Mouse (Mus musculus): ENCODE measurements around the gene Dyrk3. TPM values are rescaled to one million over a fixed set of nuclear protein-coding genes. Genes with fewer than 3 reads are reported as not detected.
A peak's percentile ranks its signal among the peaks of the same experiment; 100 is the strongest.

The Dyrk3 gene
- polyA plus RNA-seq, 1 experiment from 2014 or later = 4.2 TPM

DNA sequence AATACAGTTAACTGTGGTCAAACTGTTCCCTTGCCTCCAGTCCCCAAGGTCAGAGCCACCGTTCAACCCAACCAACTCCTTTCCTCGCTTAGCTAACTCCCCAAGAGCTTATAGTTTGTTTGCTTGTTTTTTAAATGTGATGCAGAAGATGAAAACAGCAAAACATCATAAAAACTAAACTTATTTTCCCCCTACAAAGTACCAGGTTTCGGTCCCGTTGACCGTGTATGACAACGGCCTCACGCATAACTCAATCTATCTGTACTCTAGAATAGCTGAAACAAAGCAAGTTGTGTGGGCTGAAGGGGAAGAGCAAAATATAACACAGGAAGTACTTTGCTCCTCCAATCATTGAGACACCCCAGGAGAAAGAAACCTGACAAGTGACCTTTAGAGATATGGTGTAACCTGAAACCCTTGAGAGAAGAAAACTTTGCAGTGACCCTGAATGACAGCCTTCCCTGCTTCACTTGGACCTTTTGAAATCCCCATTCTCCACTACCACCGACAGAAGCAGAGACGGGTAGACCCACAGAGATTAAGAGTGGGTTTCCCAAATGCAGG, 41.9 kb downstream of the Dyrk3 start:
- no peak for DNase-seq (ENCODE audit: low spot score)
- WGBS = 39% methylated on average over 9 of the region's 9 CpGs
- Histone ChIP-seq H3K9ac (ENCODE audit: low read length) (peak overlapping the region; percentile 89), H3K4me1 (ENCODE audit: control insufficient read depth, insufficient read depth, low read length) (peaks cover 3% of the 10 kb centered on the region; the same call in 1 of the 2 replicates), H3K4me3 (ENCODE audit: low read depth, low read length) (peak overlapping the region; percentile 86), H3K4me2 (ENCODE audit: low read depth, severe bottlenecking) (peak overlapping the region; percentile 82), H3K9me3 (ENCODE audit: control insufficient read depth, low read length) (no peaks in the 10 kb centered on the region), H3K36me3 (ENCODE audit: control insufficient read depth, insufficient read depth, low read length) (no peaks in the 10 kb centered on the region), H3K27ac (replicated peaks; ENCODE audit: low read depth, low read length) (peak overlapping the region; percentile 68), H3K27me3 (ENCODE audit: control insufficient read depth, insufficient read depth, low read length) (no peaks in the 10 kb centered on the region)
- no peak for ATAC-seq (ENCODE audit: insufficient number of reproducible peaks, low FRiP score, low TSS enrichment, low read depth)

DNA sequence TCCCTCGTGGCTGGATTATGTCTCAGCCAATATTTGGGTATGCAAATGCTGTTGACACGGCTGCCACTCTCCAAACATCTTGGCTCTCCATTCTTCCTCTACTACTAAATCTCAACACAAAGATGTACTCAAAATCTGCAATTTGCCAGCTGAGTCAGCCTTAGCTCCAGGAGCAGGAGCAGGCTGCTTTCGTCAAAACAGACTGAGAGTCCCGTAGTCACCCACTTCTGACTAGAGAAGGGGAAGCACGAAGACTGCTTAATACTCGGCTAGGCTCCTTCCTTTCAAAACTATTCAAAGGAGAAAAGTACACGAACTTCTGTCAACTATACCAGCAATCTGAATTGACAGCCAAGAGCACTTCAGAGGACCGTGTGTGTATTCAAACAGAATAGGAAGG, 42.6 kb downstream of the Dyrk3 start:
- no peaks in the 10 kb centered on the region for H3K9me3 ChIP-seq (ENCODE audit: control insufficient read depth, low read length)
- peaks cover 3% of the 10 kb centered on the region; the same call in 1 of the 2 replicates for H3K4me1 ChIP-seq (ENCODE audit: control insufficient read depth, insufficient read depth, low read length)
- ATAC-seq (ENCODE audit: insufficient number of reproducible peaks, low FRiP score, low TSS enrichment, low read depth) (no peak), DNase-seq (ENCODE audit: low spot score) (no peak)
- H3K27ac ChIP-seq (replicated peaks; ENCODE audit: low read depth, low read length) = no peak overlapping the region
- peak overlapping the region; percentile 86; the same call in 1 of the 2 replicates for H3K4me3 ChIP-seq (ENCODE audit: low read depth, low read length)
- H3K9ac ChIP-seq (ENCODE audit: low read length) = no peak overlapping the region
- peak overlapping the region; percentile 82; the same call in 1 of the 2 replicates for H3K4me2 ChIP-seq (ENCODE audit: low read depth, severe bottlenecking)
- no peaks in the 10 kb centered on the region for H3K36me3 ChIP-seq (ENCODE audit: control insufficient read depth, insufficient read depth, low read length)
- H3K27me3 ChIP-seq (ENCODE audit: control insufficient read depth, insufficient read depth, low read length) = no peaks in the 10 kb centered on the region
- 58% methylated on average over 8 of the region's 8 CpGs for WGBS

DNA sequence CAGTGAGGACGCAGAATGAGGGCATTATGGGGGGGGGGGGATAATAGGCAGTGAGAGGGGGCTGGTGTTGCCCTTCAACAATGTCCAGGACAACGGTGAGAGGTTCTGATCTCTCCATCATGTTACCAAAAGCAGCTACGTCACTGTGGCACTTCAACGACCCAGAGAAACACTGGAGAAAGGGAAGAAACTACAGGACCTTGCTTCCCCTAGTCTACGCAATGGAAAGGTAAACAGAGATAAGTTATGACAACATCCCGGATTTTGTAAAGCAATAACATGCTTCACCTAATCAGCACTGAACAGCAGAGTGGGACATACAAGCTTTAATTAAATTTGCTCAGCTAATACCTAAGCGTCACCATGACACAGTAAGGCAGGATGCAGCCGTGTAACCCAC, 44.3 kb downstream of the Dyrk3 start:
- H3K4me2 ChIP-seq (ENCODE audit: low read depth, severe bottlenecking) = no peak overlapping the region
- DNase-seq (ENCODE audit: low spot score) = no peak
- H3K27ac ChIP-seq (replicated peaks; ENCODE audit: low read depth, low read length) = no peak overlapping the region
- no peaks in the 10 kb centered on the region for H3K9me3 ChIP-seq (ENCODE audit: control insufficient read depth, low read length)
- no peak overlapping the region for H3K4me3 ChIP-seq (ENCODE audit: low read depth, low read length)
- no peak for ATAC-seq (ENCODE audit: insufficient number of reproducible peaks, low FRiP score, low TSS enrichment, low read depth)
- WGBS = 84% methylated on average over 8 of the region's 8 CpGs
- H3K36me3 ChIP-seq (ENCODE audit: control insufficient read depth, insufficient read depth, low read length) = no peaks in the 10 kb centered on the region
- peaks cover 14% of the 10 kb centered on the region for H3K4me1 ChIP-seq (ENCODE audit: control insufficient read depth, insufficient read depth, low read length)
- no peak overlapping the region for H3K9ac ChIP-seq (ENCODE audit: low read length)
- no peaks in the 10 kb centered on the region for H3K27me3 ChIP-seq (ENCODE audit: control insufficient read depth, insufficient read depth, low read length)

GRCm38 (mm10) chr1:131092846-131093245, 45.3 kb downstream of the Dyrk3 start:
- peaks cover 12% of the 10 kb centered on the region for H3K4me1 ChIP-seq (ENCODE audit: control insufficient read depth, insufficient read depth, low read length)
- 92% methylated on average over 3 of the region's 3 CpGs for WGBS
- ATAC-seq (ENCODE audit: insufficient number of reproducible peaks, low FRiP score, low TSS enrichment, low read depth) (no peak), DNase-seq (ENCODE audit: low spot score) (no peak)
- H3K4me3 ChIP-seq (ENCODE audit: low read depth, low read length) = no peak overlapping the region
- H3K36me3 ChIP-seq (ENCODE audit: control insufficient read depth, insufficient read depth, low read length) = no peaks in the 10 kb centered on the region
- H3K9ac ChIP-seq (ENCODE audit: low read length) = no peak overlapping the region
- H3K27ac ChIP-seq (replicated peaks; ENCODE audit: low read depth, low read length) = no peak overlapping the region
- H3K27me3 ChIP-seq (ENCODE audit: control insufficient read depth, insufficient read depth, low read length) = no peaks in the 10 kb centered on the region
- H3K4me2 ChIP-seq (ENCODE audit: low read depth, severe bottlenecking) = no peak overlapping the region
- H3K9me3 ChIP-seq (ENCODE audit: control insufficient read depth, low read length) = no peaks in the 10 kb centered on the region

DNA sequence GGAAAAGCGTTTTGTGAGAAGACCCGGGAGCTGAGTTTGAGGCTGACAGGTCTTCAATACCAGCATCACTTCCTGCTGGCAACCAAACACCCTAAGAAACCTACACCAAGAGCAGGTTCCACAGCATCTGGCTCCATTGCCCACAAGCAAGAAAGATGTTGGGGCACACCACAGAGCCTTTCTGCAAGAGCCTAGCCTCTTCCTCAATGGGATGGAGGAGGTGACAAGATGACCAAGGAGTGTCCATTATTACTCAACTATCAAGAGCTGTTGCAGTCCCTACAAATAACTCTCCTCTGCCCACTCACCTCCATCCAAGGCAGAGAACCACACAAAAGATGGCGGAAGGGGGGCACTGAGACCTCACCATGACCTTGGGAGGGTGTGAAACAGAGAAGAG, 46.0 kb downstream of the Dyrk3 start:
- H3K4me2 ChIP-seq (ENCODE audit: low read depth, severe bottlenecking) = no peak overlapping the region
- no peaks in the 10 kb centered on the region for H3K27me3 ChIP-seq (ENCODE audit: control insufficient read depth, insufficient read depth, low read length)
- no peak for DNase-seq (ENCODE audit: low spot score)
- H3K4me3 ChIP-seq (ENCODE audit: low read depth, low read length) = no peak overlapping the region
- H3K4me1 ChIP-seq (ENCODE audit: control insufficient read depth, insufficient read depth, low read length) = peaks cover 12% of the 10 kb centered on the region
- no peak overlapping the region for H3K27ac ChIP-seq (replicated peaks; ENCODE audit: low read depth, low read length)
- no peak overlapping the region for H3K9ac ChIP-seq (ENCODE audit: low read length)
- H3K9me3 ChIP-seq (ENCODE audit: control insufficient read depth, low read length) = no peaks in the 10 kb centered on the region
- 86% methylated on average over 3 of the region's 3 CpGs for WGBS
- no peaks in the 10 kb centered on the region for H3K36me3 ChIP-seq (ENCODE audit: control insufficient read depth, insufficient read depth, low read length)
- no peak for ATAC-seq (ENCODE audit: insufficient number of reproducible peaks, low FRiP score, low TSS enrichment, low read depth)

GRCm38 (mm10) chr1:131091481-131091880, 46.7 kb downstream of the Dyrk3 start:
- Histone ChIP-seq H3K27ac (replicated peaks; ENCODE audit: low read depth, low read length) (no peak overlapping the region), H3K9ac (ENCODE audit: low read length) (no peak overlapping the region), H3K4me3 (ENCODE audit: low read depth, low read length) (no peak overlapping the region), H3K36me3 (ENCODE audit: control insufficient read depth, insufficient read depth, low read length) (no peaks in the 10 kb centered on the region), H3K4me1 (ENCODE audit: control insufficient read depth, insufficient read depth, low read length) (peaks cover 18% of the 10 kb centered on the region), H3K9me3 (ENCODE audit: control insufficient read depth, low read length) (no peaks in the 10 kb centered on the region), H3K4me2 (ENCODE audit: low read depth, severe bottlenecking) (no peak overlapping the region), H3K27me3 (ENCODE audit: control insufficient read depth, insufficient read depth, low read length) (no peaks in the 10 kb centered on the region)
- no peak for ATAC-seq (ENCODE audit: insufficient number of reproducible peaks, low FRiP score, low TSS enrichment, low read depth)
- DNase-seq (ENCODE audit: low spot score) = no peak
- 87% methylated on average over 3 of the region's 3 CpGs for WGBS

DNA sequence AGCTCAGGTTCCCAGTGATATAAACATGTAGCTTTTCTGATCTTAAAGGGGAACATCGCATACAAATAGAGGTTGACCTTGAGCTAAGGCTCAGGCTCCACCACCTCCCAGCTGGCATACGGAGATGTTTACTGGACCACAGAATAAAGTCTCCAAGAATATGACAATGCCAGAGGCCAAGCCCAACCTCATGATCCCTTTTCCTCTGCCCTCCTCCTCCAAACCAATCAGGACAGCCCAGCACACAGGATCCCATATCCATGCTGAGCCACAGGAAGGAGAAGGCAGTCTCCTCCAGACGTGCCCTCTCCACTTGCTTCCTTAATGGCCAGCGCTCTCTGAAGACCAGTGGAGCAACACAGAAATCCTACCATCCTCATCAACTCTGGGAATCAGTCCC, 47.3 kb downstream of the Dyrk3 start:
- DNase-seq (ENCODE audit: low spot score) = no peak
- peaks cover 18% of the 10 kb centered on the region for H3K4me1 ChIP-seq (ENCODE audit: control insufficient read depth, insufficient read depth, low read length)
- no peaks in the 10 kb centered on the region for H3K9me3 ChIP-seq (ENCODE audit: control insufficient read depth, low read length)
- no peak for ATAC-seq (ENCODE audit: insufficient number of reproducible peaks, low FRiP score, low TSS enrichment, low read depth)
- H3K4me2 ChIP-seq (ENCODE audit: low read depth, severe bottlenecking) = no peak overlapping the region
- H3K27ac ChIP-seq (replicated peaks; ENCODE audit: low read depth, low read length) = no peak overlapping the region
- 80% methylated on average over 4 of the region's 4 CpGs for WGBS
- H3K4me3 ChIP-seq (ENCODE audit: low read depth, low read length) = no peak overlapping the region
- no peaks in the 10 kb centered on the region for H3K36me3 ChIP-seq (ENCODE audit: control insufficient read depth, insufficient read depth, low read length)
- no peaks in the 10 kb centered on the region for H3K27me3 ChIP-seq (ENCODE audit: control insufficient read depth, insufficient read depth, low read length)
- H3K9ac ChIP-seq (ENCODE audit: low read length) = no peak overlapping the region

GRCm38 (mm10) chr1:131090261-131090660, 47.9 kb downstream of the Dyrk3 start:
- DNase-seq (ENCODE audit: low spot score) (no peak), ATAC-seq (ENCODE audit: insufficient number of reproducible peaks, low FRiP score, low TSS enrichment, low read depth) (no peak)
- Histone ChIP-seq H3K36me3 (ENCODE audit: control insufficient read depth, insufficient read depth, low read length) (no peaks in the 10 kb centered on the region), H3K27ac (replicated peaks; ENCODE audit: low read depth, low read length) (no peak overlapping the region), H3K9me3 (ENCODE audit: control insufficient read depth, low read length) (no peaks in the 10 kb centered on the region), H3K4me2 (ENCODE audit: low read depth, severe bottlenecking) (no peak overlapping the region), H3K4me3 (ENCODE audit: low read depth, low read length) (no peak overlapping the region), H3K4me1 (ENCODE audit: control insufficient read depth, insufficient read depth, low read length) (peaks cover 18% of the 10 kb centered on the region), H3K27me3 (ENCODE audit: control insufficient read depth, insufficient read depth, low read length) (no peaks in the 10 kb centered on the region), H3K9ac (ENCODE audit: low read length) (no peak overlapping the region)
- 81% methylated on average over 5 of the region's 5 CpGs for WGBS

- Histone ChIP-seq H3K36me3 (ENCODE audit: control insufficient read depth, insufficient read depth, low read length) (no peaks in the 10 kb centered on the region), H3K4me2 (ENCODE audit: low read depth, severe bottlenecking) (no peak overlapping the region), H3K4me3 (ENCODE audit: low read depth, low read length) (no peak overlapping the region), H3K9ac (ENCODE audit: low read length) (no peak overlapping the region), H3K4me1 (ENCODE audit: control insufficient read depth, insufficient read depth, low read length) (peaks cover 23% of the 10 kb centered on the region), H3K27me3 (ENCODE audit: control insufficient read depth, insufficient read depth, low read length) (no peaks in the 10 kb centered on the region), H3K27ac (replicated peaks; ENCODE audit: low read depth, low read length) (no peak overlapping the region), H3K9me3 (ENCODE audit: control insufficient read depth, low read length) (no peaks in the 10 kb centered on the region)
- ATAC-seq (ENCODE audit: insufficient number of reproducible peaks, low FRiP score, low TSS enrichment, low read depth) (no peak), DNase-seq (ENCODE audit: low spot score) (no peak)
- whole genome bisulfite sequencing = 82% methylated on average over 2 of the region's 2 CpGs
These were observed 48.5 kb downstream of the Dyrk3 start for GRCm38 (mm10) chr1:131089525-131090127.
